Mouse (Mus musculus) MEL (cell line): Measurements from ENCODE around the gene Ror1. TPM values are rescaled to one million over a fixed set of nuclear protein-coding genes. Genes with fewer than 3 reads are reported as not detected.

Experiments used
- DNase-seq: peaks from one replicate; pipeline ENCODE4 v3.0.0; 2011; ENCODE audit warnings: low read depth, low spot score
- H3K27ac ChIP-seq: 2 replicates; pipeline ENCODE4 v1.5.1; 2012; ENCODE audit warnings: low read depth, mild to moderate bottlenecking, control low read depth, low read length, moderate library complexity; ENCODE audit not compliant: control insufficient read depth
- H3K27me3 ChIP-seq, 2 experiments: fragments of 150-350 bp in 1 of 2; sonication (generic) in 1 of 2; 2 replicates each; pipeline ENCODE4 v1.6.1; 2012; ENCODE audit warnings: low read length in 2 of 2, mild to moderate bottlenecking in 2 of 2, improper control_type of control experiment in 1 of 2, moderate library complexity in 1 of 2; ENCODE audit not compliant: insufficient read depth in 2 of 2, control insufficient read depth in 1 of 2
- H3K36me3 ChIP-seq, 2 experiments: 2 replicates each; pipeline ENCODE4 v1.6.1; 2012 to 2014; ENCODE audit warnings: low read length in 2 of 2, improper control_type of control experiment in 1 of 2, inconsistent platforms in 1 of 2, mild to moderate bottlenecking in 1 of 2; ENCODE audit not compliant: insufficient read depth in 2 of 2, control insufficient read depth in 1 of 2
- H3K4me1 ChIP-seq, 2 experiments: fragments of 150-350 bp in 1 of 2; sonication (generic) in 1 of 2; 2 replicates each; pipeline ENCODE4 v1.6.1; 2012; ENCODE audit warnings: low read length in 2 of 2, improper control_type of control experiment in 1 of 2, mild to moderate bottlenecking in 1 of 2; ENCODE audit not compliant: insufficient read depth in 2 of 2, control insufficient read depth in 1 of 2
- H3K4me3 ChIP-seq, 2 experiments: fragments of 150-350 bp in 1 of 2; sonication (generic) in 1 of 2; 2 replicates each; pipeline ENCODE4 v1.5.1; 2012; ENCODE audit warnings: low read depth in 2 of 2, low read length in 2 of 2, mild to moderate bottlenecking in 2 of 2, moderate library complexity in 2 of 2, control low read depth in 1 of 2, improper control_type of control experiment in 1 of 2; ENCODE audit not compliant: control insufficient read depth in 1 of 2, insufficient read depth in 1 of 2
- H3K79me2 ChIP-seq: 2 replicates; pipeline ENCODE4 v1.6.1; 2012; ENCODE audit warnings: mild to moderate bottlenecking, low read length, moderate library complexity; ENCODE audit not compliant: control insufficient read depth, poor library complexity, insufficient read depth
- H3K9ac ChIP-seq: 2 replicates; pipeline ENCODE4 v1.6.1; 2012; ENCODE audit warnings: low read depth, mild to moderate bottlenecking, control low read depth, low read length, moderate library complexity; ENCODE audit not compliant: control insufficient read depth, poor library complexity, severe bottlenecking
- H3K9me3 ChIP-seq: fragments of 150-350 bp; sonication (generic); replicated peaks from 2 replicates; pipeline ENCODE4 v1.6.1; 2012; ENCODE audit warnings: mild to moderate bottlenecking, low read length, improper control_type of control experiment, moderate library complexity; ENCODE audit not compliant: insufficient read depth
- BHLHE40 ChIP-seq: IDR thresholded peaks from 2 replicates; pipeline ENCODE4 v1.6.1; 2012; ENCODE audit warnings: low read depth, mild to moderate bottlenecking, inconsistent platforms, low read length, improper control_type of control experiment, borderline replicate concordance
- CHD1 ChIP-seq: IDR thresholded peaks from 2 replicates; pipeline ENCODE4 v1.6.1; 2012; ENCODE audit warnings: low read depth, mild to moderate bottlenecking, inconsistent platforms, low read length, improper control_type of control experiment
- CTCF ChIP-seq, 3 experiments: IDR thresholded peaks in 2 of 3; conservative IDR thresholded peaks in 1 of 3; 2 replicates each; pipeline ENCODE4 v1.5.1; 2011 to 2012; ENCODE audit warnings: low read length in 3 of 3, low read depth in 2 of 3, mild to moderate bottlenecking in 2 of 3, improper control_type of control experiment in 1 of 3, inconsistent platforms in 1 of 3, mixed read lengths in 1 of 3, moderate library complexity in 1 of 3; ENCODE audit not compliant: control insufficient read depth in 1 of 3, insufficient read depth in 1 of 3, poor library complexity in 1 of 3, severe bottlenecking in 1 of 3
- E2F4 ChIP-seq: IDR thresholded peaks from 2 replicates; pipeline ENCODE4 v1.6.1; 2011; ENCODE audit warnings: low read depth, low read length, improper control_type of control experiment, borderline replicate concordance
- ELF1 ChIP-seq: IDR thresholded peaks from 2 replicates; pipeline ENCODE4 v1.6.1; 2014; ENCODE audit warnings: low read depth, mild to moderate bottlenecking, inconsistent platforms, low read length, improper control_type of control experiment, moderate library complexity
- EP300 ChIP-seq, 2 experiments: IDR thresholded peaks; 2 replicates each; pipeline ENCODE4 v1.6.1; 2011; ENCODE audit warnings: improper control_type of control experiment in 2 of 2, low read length in 2 of 2, low read depth in 1 of 2, mild to moderate bottlenecking in 1 of 2
- ETS1 ChIP-seq: IDR thresholded peaks from 2 replicates; pipeline ENCODE4 v1.6.1; 2012; ENCODE audit warnings: low read depth, mild to moderate bottlenecking, inconsistent platforms, low read length, improper control_type of control experiment, moderate library complexity
- GABPA ChIP-seq: IDR thresholded peaks from 2 replicates; pipeline ENCODE4 v1.6.1; 2012; ENCODE audit warnings: low read depth, mild to moderate bottlenecking, inconsistent platforms, low read length, improper control_type of control experiment, moderate library complexity
- GATA1 ChIP-seq: IDR thresholded peaks from 2 replicates; pipeline ENCODE4 v1.6.1; 2011; ENCODE audit warnings: low read depth, low read length, improper control_type of control experiment
- MAFK ChIP-seq: IDR thresholded peaks from 2 replicates; pipeline ENCODE4 v1.6.1; 2011; ENCODE audit warnings: low read depth, mild to moderate bottlenecking, low read length, improper control_type of control experiment, borderline replicate concordance
- MAX ChIP-seq: IDR thresholded peaks from 2 replicates; pipeline ENCODE4 v1.6.1; 2011; ENCODE audit warnings: low read length, improper control_type of control experiment
- MXI1 ChIP-seq: IDR thresholded peaks from 2 replicates; pipeline ENCODE4 v1.6.1; 2011; ENCODE audit warnings: mild to moderate bottlenecking, low read depth, low read length, improper control_type of control experiment
- MYB ChIP-seq: IDR thresholded peaks from 2 replicates; pipeline ENCODE4 v1.6.1; 2011; ENCODE audit warnings: mild to moderate bottlenecking, low read depth, low read length, improper control_type of control experiment
- NELFE ChIP-seq: IDR thresholded peaks from 2 replicates; pipeline ENCODE4 v1.6.1; 2011; ENCODE audit warnings: low read depth, low read length, improper control_type of control experiment
- NRF1 ChIP-seq: IDR thresholded peaks from 2 replicates; pipeline ENCODE4 v1.6.1; 2014; ENCODE audit warnings: low read depth, mild to moderate bottlenecking, inconsistent platforms, low read length, improper control_type of control experiment, moderate library complexity; ENCODE audit not compliant: poor library complexity, insufficient read depth, severe bottlenecking
- POLR2AphosphoS2 ChIP-seq: IDR thresholded peaks from 2 replicates; pipeline ENCODE4 v1.6.1; 2011; ENCODE audit warnings: low read length, improper control_type of control experiment
- RAD21 ChIP-seq: IDR thresholded peaks from 2 replicates; pipeline ENCODE4 v1.6.1; 2011; ENCODE audit warnings: mild to moderate bottlenecking, low read depth, low read length, improper control_type of control experiment
- RCOR1 ChIP-seq: IDR thresholded peaks from 2 replicates; pipeline ENCODE4 v1.6.1; 2012; ENCODE audit warnings: low read depth, mild to moderate bottlenecking, inconsistent platforms, low read length, improper control_type of control experiment
- SMC3 ChIP-seq: IDR thresholded peaks from 2 replicates; pipeline ENCODE4 v1.6.1; 2011; ENCODE audit warnings: low read depth, low read length, improper control_type of control experiment
- TAL1 ChIP-seq: IDR thresholded peaks from 2 replicates; pipeline ENCODE4 v1.6.1; 2012; ENCODE audit warnings: mild to moderate bottlenecking, inconsistent platforms, low read length, moderate library complexity, mixed read lengths
- TBP ChIP-seq: IDR thresholded peaks from 2 replicates; pipeline ENCODE4 v1.8.0; 2011; ENCODE audit warnings: low read depth, low read length, improper control_type of control experiment
- UBTF ChIP-seq: IDR thresholded peaks from 2 replicates; pipeline ENCODE4 v1.6.1; 2012; ENCODE audit warnings: low read depth, mild to moderate bottlenecking, inconsistent platforms, low read length, improper control_type of control experiment, moderate library complexity, borderline replicate concordance; ENCODE audit not compliant: insufficient read depth
- USF2 ChIP-seq, 2 experiments: IDR thresholded peaks; 2 replicates each; pipeline ENCODE4 v1.6.1; 2011 to 2012; ENCODE audit warnings: improper control_type of control experiment in 2 of 2, low read length in 2 of 2, borderline replicate concordance in 1 of 2, inconsistent platforms in 1 of 2, low read depth in 1 of 2, mild to moderate bottlenecking in 1 of 2; ENCODE audit not compliant: insufficient read depth in 1 of 2
- ZKSCAN1 ChIP-seq: IDR thresholded peaks from 2 replicates; pipeline ENCODE4 v1.6.1; 2012; ENCODE audit warnings: low read depth, mild to moderate bottlenecking, inconsistent platforms, low read length, improper control_type of control experiment, moderate library complexity
- ZMIZ1 ChIP-seq: IDR thresholded peaks from 2 replicates; pipeline ENCODE4 v1.6.1; 2012; ENCODE audit warnings: low read depth, mild to moderate bottlenecking, inconsistent platforms, low read length, improper control_type of control experiment, moderate library complexity
- polyA plus RNA-seq, 2 experiments: library from polyadenylated mRNA; stranded (reverse) in 1 of 2; unstranded in 1 of 2; fragments of >175 nt in 1 of 2; fragments of >200 nt in 1 of 2; gene quantifications; 2 replicates each; pipeline versions ENCODE4 v1.2.1 to v1.2.4; 2012; ENCODE audit warnings: low replicate concordance in 2 of 2, low read depth in 1 of 2; ENCODE audit not compliant: insufficient read length in 2 of 2, insufficient read depth in 1 of 2, missing spikeins in 1 of 2
- total RNA-seq: library from RNA; depleted of rRNA; stranded (reverse); fragments of 300-350 nt; gene quantifications from 2 replicates; pipeline ENCODE4 v1.2.3, GENCODE M21; 2012

Gene Ror1
- total and polyA plus RNA-seq, 3 experiments = not detected

DNA sequence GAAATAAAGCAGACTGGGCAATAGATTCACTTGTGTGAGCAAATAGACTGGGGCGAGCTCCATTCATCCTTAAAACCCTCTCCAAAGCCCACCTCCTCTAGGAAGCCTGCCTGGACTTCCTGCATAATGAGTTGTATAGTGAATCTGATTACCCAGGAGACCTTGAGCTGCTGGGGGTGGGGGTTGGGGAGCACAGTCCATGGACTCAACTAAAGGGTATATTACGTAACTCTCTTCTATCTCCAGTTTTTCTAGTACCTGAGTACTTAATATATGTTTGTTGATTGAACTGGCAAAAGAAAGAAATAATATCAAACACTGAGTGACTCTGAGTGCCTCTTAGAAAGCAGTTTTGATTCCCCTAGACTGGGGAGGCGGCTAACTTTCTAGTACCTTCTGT is 128.4 kb downstream of the Ror1 start:
- no peaks in the 10 kb centered on the region for H3K36me3 ChIP-seq
- TF ChIP-seq UBTF (no peak), MAX (no peak), POLR2AphosphoS2 (no peak), TAL1 (no peak), USF2 (IDR thresholded peaks at IDR 0.05; ENCODE audit: borderline replicate concordance in 1 of 2, insufficient read depth in 1 of 2, low read depth in 1 of 2, low read length in 2 of 2) (no peak)

DNA sequence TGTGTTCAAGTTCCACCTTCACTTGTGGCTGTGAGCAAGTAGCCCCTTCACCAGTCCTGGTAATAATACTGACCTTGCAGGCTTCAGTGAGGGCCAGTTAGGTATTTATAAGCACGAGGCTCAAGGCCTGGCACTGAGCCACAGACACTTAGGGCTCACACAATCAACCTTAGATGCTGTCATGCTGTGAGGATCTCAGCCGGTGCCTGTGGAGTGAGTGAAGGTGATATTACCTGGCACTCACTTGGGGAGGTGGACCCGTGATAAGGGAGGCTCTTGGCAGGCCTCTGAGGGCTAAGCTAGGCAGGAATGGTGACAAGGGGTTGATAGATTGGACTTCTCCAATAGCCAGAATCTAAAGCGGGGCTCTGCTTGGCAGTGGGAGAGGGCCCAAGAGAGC is 131.0 kb downstream of the Ror1 start:
- no peak for DNase-seq
- H3K4me1 ChIP-seq = no peaks in the 10 kb centered on the region
- H3K9ac ChIP-seq = no peak overlapping the region
- H3K79me2 ChIP-seq = no peaks in the 10 kb centered on the region
- TF ChIP-seq NRF1 = no peak
- TF ChIP-seq GATA1 = no peak
- TF ChIP-seq ZKSCAN1 = no peak
- no peak for TF ChIP-seq CHD1
- no peak for TF ChIP-seq BHLHE40
- TF ChIP-seq CTCF (IDR thresholded peaks at IDR 0.05 in 2 of 3, conservative IDR thresholded peaks at IDR 0.05 in 1 of 3; ENCODE audit: control insufficient read depth in 1 of 3, insufficient read depth in 1 of 3, low read depth in 2 of 3, low read length in 3 of 3, poor library complexity in 1 of 3, severe bottlenecking in 1 of 3) = no peak
- TF ChIP-seq, all 39 proteins: peak for 0
- Histone ChIP-seq H3K9me3 (no peaks in the 10 kb centered on the region), H3K27ac (no peak overlapping the region), H3K36me3 (no peaks in the 10 kb centered on the region), H3K27me3 (no peaks in the 10 kb centered on the region), H3K4me3 (no peak overlapping the region)

More for the DNA sequence above, 128.4 kb downstream of the Ror1 start:
- Histone ChIP-seq H3K27ac (no peak overlapping the region), H3K9me3 (no peaks in the 10 kb centered on the region), H3K79me2 (no peaks in the 10 kb centered on the region), H3K4me3 (no peak overlapping the region), H3K9ac (no peak overlapping the region), H3K27me3 (no peaks in the 10 kb centered on the region), H3K4me1 (no peaks in the 10 kb centered on the region)
- DNase-seq = no peak

DNA sequence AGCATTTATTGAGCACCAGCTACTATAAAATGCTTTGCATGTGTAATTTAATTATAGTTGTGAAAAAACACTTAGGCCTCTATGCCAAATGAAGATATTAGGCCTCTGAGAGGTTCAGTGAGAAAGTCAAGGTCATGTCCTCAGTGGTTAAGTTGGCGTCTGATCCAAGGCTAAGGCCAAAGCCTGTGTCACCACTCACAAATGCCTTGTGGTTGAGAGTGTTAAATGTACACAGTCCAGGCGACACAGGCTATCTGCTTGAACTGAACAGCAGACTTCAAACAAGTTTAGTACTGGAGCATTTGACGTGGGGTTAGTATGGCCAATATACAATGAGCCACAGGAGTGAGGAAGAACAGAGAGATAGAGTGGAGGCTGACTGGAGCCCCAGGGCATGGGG is 132.5 kb downstream of the Ror1 start:
- Histone ChIP-seq H3K27me3 (no peaks in the 10 kb centered on the region), H3K9ac (no peak overlapping the region), H3K4me3 (no peak overlapping the region), H3K27ac (no peak overlapping the region), H3K4me1 (no peaks in the 10 kb centered on the region), H3K36me3 (no peaks in the 10 kb centered on the region), H3K9me3 (no peaks in the 10 kb centered on the region), H3K79me2 (no peaks in the 10 kb centered on the region)
- TF ChIP-seq GABPA = no peak
- no peak for TF ChIP-seq SMC3
- TF ChIP-seq RAD21 = no peak
- TF ChIP-seq RCOR1 = no peak
- TF ChIP-seq TAL1 = no peak
- TF ChIP-seq EP300 (IDR thresholded peaks at IDR 0.05; ENCODE audit: low read depth in 1 of 2, low read length in 2 of 2) = no peak
- TF ChIP-seq ZKSCAN1 = no peak
- no peak for TF ChIP-seq MYB
- no peak for TF ChIP-seq TBP
- no peak for TF ChIP-seq ETS1
- TF ChIP-seq NELFE = no peak
- no peak for TF ChIP-seq E2F4
- TF ChIP-seq ZMIZ1 = no peak
- TF ChIP-seq UBTF = no peak
- TF ChIP-seq MAFK = no peak
- no peak for TF ChIP-seq MXI1
- TF ChIP-seq ELF1 = no peak
- DNase-seq = no peak
